Mouse (Mus musculus): ENCODE measurements around the gene Vmn1r18. TPM values are rescaled to one million over a fixed set of nuclear protein-coding genes. Genes with fewer than 3 reads are reported as not detected.
"Not testable (repeated sequence)": the region's sequence is repeated elsewhere in the genome, so short reads cannot be mapped to it uniquely, and the experiment has no call there.

The Vmn1r18 gene
- not detected in 2 replicates for polyA plus RNA-seq (2014; fragmentation: Nextera tagmentation; extraction: Ambion mirVana)

- Histone ChIP-seq H3K27me3 (replicated peaks; ENCODE audit: control insufficient read depth, insufficient read depth, low read length) (no peaks in the 10 kb centered on the region), H3K4me2 (ENCODE audit: low read depth, low read length) (no peak within 1 kb of the TSS), H3K36me3 (ENCODE audit: control insufficient read depth, insufficient read depth, low read length) (no peaks in the 10 kb centered on the region), H3K9me3 (ENCODE audit: control insufficient read depth, low read length) (no peaks in the 10 kb centered on the region), H3K4me1 (ENCODE audit: control insufficient read depth, insufficient read depth, low read length) (no peaks in the 10 kb centered on the region), H3K27ac (replicated peaks; ENCODE audit: low read depth, low read length) (no peak within 1 kb of the TSS), H3K4me3 (ENCODE audit: low read depth, low read length) (no peak within 1 kb of the TSS), H3K9ac (ENCODE audit: low read depth, low read length) (no peak within 1 kb of the TSS)
- ATAC-seq (ENCODE audit: low read depth) (no peak), DNase-seq (ENCODE audit: low spot score) (no peak)
These were observed at the start of gene Vmn1r18 for GRCm38 (mm10) chr6:57395683-57396082. Gene Vmn1r18, minus strand, starts transcription at chr6:57395783.

GRCm38 (mm10) chr6:57431196-57431595, 35.6 kb upstream of the Vmn1r18 start:
- H3K27ac ChIP-seq (replicated peaks; ENCODE audit: low read depth, low read length) = no peak overlapping the region
- no peak overlapping the region for H3K9ac ChIP-seq (ENCODE audit: low read depth, low read length)
- H3K9me3 ChIP-seq (ENCODE audit: control insufficient read depth, low read length) = no peaks in the 10 kb centered on the region
- H3K27me3 ChIP-seq (replicated peaks; ENCODE audit: control insufficient read depth, insufficient read depth, low read length) = no peaks in the 10 kb centered on the region
- peak; percentile 8 for DNase-seq (ENCODE audit: low spot score)
- no peaks in the 10 kb centered on the region for H3K4me1 ChIP-seq (ENCODE audit: control insufficient read depth, insufficient read depth, low read length)
- no peaks in the 10 kb centered on the region for H3K36me3 ChIP-seq (ENCODE audit: control insufficient read depth, insufficient read depth, low read length)
- no peak overlapping the region for H3K4me3 ChIP-seq (ENCODE audit: low read depth, low read length)
- WGBS = 81% methylated on average over 1 of the region's 1 CpGs
- H3K4me2 ChIP-seq (ENCODE audit: low read depth, low read length) = no peak overlapping the region
- no peak for ATAC-seq (ENCODE audit: low read depth)

- Histone ChIP-seq H3K36me3 (ENCODE audit: control insufficient read depth, insufficient read depth, low read length) (no peaks in the 10 kb centered on the region), H3K4me2 (ENCODE audit: low read depth, low read length) (no peak within 1 kb of the TSS), H3K9ac (ENCODE audit: low read depth, low read length) (no peak within 1 kb of the TSS), H3K27me3 (replicated peaks; ENCODE audit: control insufficient read depth, insufficient read depth, low read length) (no peaks in the 10 kb centered on the region), H3K9me3 (ENCODE audit: control insufficient read depth, low read length) (no peaks in the 10 kb centered on the region), H3K27ac (replicated peaks; ENCODE audit: low read depth, low read length) (no peak within 1 kb of the TSS), H3K4me1 (ENCODE audit: control insufficient read depth, insufficient read depth, low read length) (no peaks in the 10 kb centered on the region), H3K4me3 (ENCODE audit: low read depth, low read length) (no peak within 1 kb of the TSS)
- ATAC-seq (ENCODE audit: low read depth) = no peak
- DNase-seq (ENCODE audit: low spot score) = no peak
- 71% methylated on average over 1 of the region's 1 CpGs for WGBS
These were observed 33.0 kb upstream of the Vmn1r18 start, which contains the start of gene Vmn1r20 for GRCm38 (mm10) chr6:57428630-57429029. Gene Vmn1r20, plus strand, starts transcription at chr6:57428930.

- 61% methylated on average over 3 of the region's 3 CpGs for WGBS
- ATAC-seq (ENCODE audit: low read depth); DNase-seq (ENCODE audit: low spot score); H3K4me3 ChIP-seq (ENCODE audit: low read depth, low read length); H3K9me3 ChIP-seq (ENCODE audit: control insufficient read depth, low read length); H3K36me3 ChIP-seq (ENCODE audit: control insufficient read depth, insufficient read depth, low read length); H3K27ac ChIP-seq (replicated peaks; ENCODE audit: low read depth, low read length); H3K9ac ChIP-seq (ENCODE audit: low read depth, low read length); H3K4me1 ChIP-seq (ENCODE audit: control insufficient read depth, insufficient read depth, low read length); H3K27me3 ChIP-seq (replicated peaks; ENCODE audit: control insufficient read depth, insufficient read depth, low read length); H3K4me2 ChIP-seq (ENCODE audit: low read depth, low read length): not testable (repeated sequence)
These were observed 7.9 kb upstream of the Vmn1r18 start, which contains the start of gene Vmn1r19 for GRCm38 (mm10) chr6:57403480-57403879. Gene Vmn1r19, plus strand, starts transcription at chr6:57403780.

- no peaks in the 10 kb centered on the region for H3K36me3 ChIP-seq (ENCODE audit: control insufficient read depth, insufficient read depth, low read length)
- DNase-seq (ENCODE audit: low spot score) = no peak
These were observed 28.1 kb downstream of the Vmn1r18 start for GRCm38 (mm10) chr6:57367496-57367895.

GRCm38 (mm10) chr6:57365866-57366265, 29.7 kb downstream of the Vmn1r18 start:
- H3K27me3 ChIP-seq (replicated peaks; ENCODE audit: control insufficient read depth, insufficient read depth, low read length); H3K27ac ChIP-seq (replicated peaks; ENCODE audit: low read depth, low read length); H3K4me2 ChIP-seq (ENCODE audit: low read depth, low read length); H3K9ac ChIP-seq (ENCODE audit: low read depth, low read length); DNase-seq (ENCODE audit: low spot score); H3K9me3 ChIP-seq (ENCODE audit: control insufficient read depth, low read length); H3K4me3 ChIP-seq (ENCODE audit: low read depth, low read length); H3K36me3 ChIP-seq (ENCODE audit: control insufficient read depth, insufficient read depth, low read length); ATAC-seq (ENCODE audit: low read depth); H3K4me1 ChIP-seq (ENCODE audit: control insufficient read depth, insufficient read depth, low read length): not testable (repeated sequence)
- 81% methylated on average over 1 of the region's 1 CpGs for WGBS

More at GRCm38 (mm10) chr6:57367496-57367895, 28.1 kb downstream of the Vmn1r18 start:
- Histone ChIP-seq H3K9me3 (ENCODE audit: control insufficient read depth, low read length) (no peaks in the 10 kb centered on the region), H3K4me2 (ENCODE audit: low read depth, low read length) (no peak overlapping the region), H3K27ac (replicated peaks; ENCODE audit: low read depth, low read length) (no peak overlapping the region), H3K4me1 (ENCODE audit: control insufficient read depth, insufficient read depth, low read length) (no peaks in the 10 kb centered on the region), H3K27me3 (replicated peaks; ENCODE audit: control insufficient read depth, insufficient read depth, low read length) (no peaks in the 10 kb centered on the region), H3K9ac (ENCODE audit: low read depth, low read length) (no peak overlapping the region), H3K4me3 (ENCODE audit: low read depth, low read length) (no peak overlapping the region)
- ATAC-seq (ENCODE audit: low read depth) = no peak
- 79% methylated on average over 1 of the region's 1 CpGs for WGBS

- ATAC-seq (ENCODE audit: low read depth) (no peak), DNase-seq (ENCODE audit: low spot score) (no peak)
- no peaks in the 10 kb centered on the region for H3K4me1 ChIP-seq (ENCODE audit: control insufficient read depth, insufficient read depth, low read length)
- H3K9me3 ChIP-seq (ENCODE audit: control insufficient read depth, low read length) = no peaks in the 10 kb centered on the region
- no peaks in the 10 kb centered on the region for H3K27me3 ChIP-seq (replicated peaks; ENCODE audit: control insufficient read depth, insufficient read depth, low read length)
- no peak within 1 kb of the TSS for H3K4me3 ChIP-seq (ENCODE audit: low read depth, low read length)
- no peak within 1 kb of the TSS for H3K27ac ChIP-seq (replicated peaks; ENCODE audit: low read depth, low read length)
- no peak within 1 kb of the TSS for H3K4me2 ChIP-seq (ENCODE audit: low read depth, low read length)
- whole genome bisulfite sequencing = 86% methylated on average over 1 of the region's 1 CpGs
- H3K36me3 ChIP-seq (ENCODE audit: control insufficient read depth, insufficient read depth, low read length) = no peaks in the 10 kb centered on the region
- no peak within 1 kb of the TSS for H3K9ac ChIP-seq (ENCODE audit: low read depth, low read length)
These were observed 32.0 kb downstream of the Vmn1r18 start, which contains the start of gene Vmn1r17 for GRCm38 (mm10) chr6:57363627-57364026. Gene Vmn1r17, minus strand, starts transcription at chr6:57363727.

GRCm38 (mm10) chr6:57356864-57357263, 38.7 kb downstream of the Vmn1r18 start:
- Histone ChIP-seq H3K36me3 (ENCODE audit: control insufficient read depth, insufficient read depth, low read length) (no peaks in the 10 kb centered on the region), H3K27me3 (replicated peaks; ENCODE audit: control insufficient read depth, insufficient read depth, low read length) (no peaks in the 10 kb centered on the region), H3K4me2 (ENCODE audit: low read depth, low read length) (no peak overlapping the region), H3K9ac (ENCODE audit: low read depth, low read length) (no peak overlapping the region), H3K9me3 (ENCODE audit: control insufficient read depth, low read length) (no peaks in the 10 kb centered on the region), H3K4me3 (ENCODE audit: low read depth, low read length) (no peak overlapping the region), H3K4me1 (ENCODE audit: control insufficient read depth, insufficient read depth, low read length) (no peaks in the 10 kb centered on the region), H3K27ac (replicated peaks; ENCODE audit: low read depth, low read length) (no peak overlapping the region)
- 66% methylated on average over 2 of the region's 2 CpGs for whole genome bisulfite sequencing
- no peak for DNase-seq (ENCODE audit: low spot score)
- ATAC-seq (ENCODE audit: low read depth) = no peak

GRCm38 (mm10) chr6:57329394-57329793, 66.2 kb downstream of the Vmn1r18 start, which contains the start of gene Vmn1r16:
Gene Vmn1r16, minus strand, starts transcription at chr6:57329494.
- WGBS = 68% methylated on average over 3 of the region's 3 CpGs
- no peak within 1 kb of the TSS for H3K4me2 ChIP-seq (ENCODE audit: low read depth, low read length)
- H3K27me3 ChIP-seq (replicated peaks; ENCODE audit: control insufficient read depth, insufficient read depth, low read length) = no peaks in the 10 kb centered on the region
- H3K27ac ChIP-seq (replicated peaks; ENCODE audit: low read depth, low read length) = no peak within 1 kb of the TSS
- no peaks in the 10 kb centered on the region for H3K36me3 ChIP-seq (ENCODE audit: control insufficient read depth, insufficient read depth, low read length)
- no peaks in the 10 kb centered on the region for H3K9me3 ChIP-seq (ENCODE audit: control insufficient read depth, low read length)
- DNase-seq (ENCODE audit: low spot score) = no peak
- H3K4me3 ChIP-seq (ENCODE audit: low read depth, low read length) = no peak within 1 kb of the TSS
- H3K4me1 ChIP-seq (ENCODE audit: control insufficient read depth, insufficient read depth, low read length) = no peaks in the 10 kb centered on the region
- no peak within 1 kb of the TSS for H3K9ac ChIP-seq (ENCODE audit: low read depth, low read length)
- no peak for ATAC-seq (ENCODE audit: low read depth)
